Mouse (Mus musculus): ENCODE results near the gene Marf1. TPM values are rescaled to one million over a fixed set of nuclear protein-coding genes. Genes with fewer than 3 reads are reported as not detected.
"Not testable (repeated sequence)": the region's sequence is repeated elsewhere in the genome, so short reads cannot be mapped to it uniquely, and the experiment has no call there.

Gene Marf1
- polyA plus RNA-seq, 1 experiment from 2014 or later, result 16.1 TPM

DNA sequence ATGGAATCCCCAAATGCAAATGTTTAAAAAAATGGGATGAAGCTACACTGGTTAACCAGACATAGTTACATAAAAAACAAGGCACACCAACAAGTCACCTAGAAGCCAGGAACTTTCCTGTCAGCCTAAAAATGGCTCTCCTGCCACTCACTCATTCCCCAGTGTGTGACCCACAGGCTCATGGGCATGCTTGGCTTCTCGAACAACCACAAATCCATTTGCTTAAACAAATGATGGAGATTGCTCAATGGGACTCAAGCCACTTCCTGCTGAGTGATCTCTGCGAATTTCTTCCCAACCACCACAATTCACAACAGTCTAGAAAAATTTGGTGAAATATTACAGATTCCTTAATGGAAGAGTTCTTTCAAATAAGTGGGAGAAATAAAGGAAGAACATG lies 52.2 kb downstream of the Marf1 start:
- Histone ChIP-seq H3K27ac (replicated peaks) (no peak overlapping the region), H3K36me3 (peaks cover 66% of the 10 kb centered on the region), H3K27me3 (no peaks in the 10 kb centered on the region), H3K4me3 (no peak overlapping the region), H3K4me2 (replicated peaks) (no peak overlapping the region), H3K9me3 (no peaks in the 10 kb centered on the region), H3K9ac (replicated peaks) (no peak overlapping the region), H3K4me1 (no peaks in the 10 kb centered on the region)
- 87% methylated on average over 2 of the region's 2 CpGs for WGBS
- ATAC-seq (ENCODE audit: low FRiP score, low read depth), result no peak

DNA sequence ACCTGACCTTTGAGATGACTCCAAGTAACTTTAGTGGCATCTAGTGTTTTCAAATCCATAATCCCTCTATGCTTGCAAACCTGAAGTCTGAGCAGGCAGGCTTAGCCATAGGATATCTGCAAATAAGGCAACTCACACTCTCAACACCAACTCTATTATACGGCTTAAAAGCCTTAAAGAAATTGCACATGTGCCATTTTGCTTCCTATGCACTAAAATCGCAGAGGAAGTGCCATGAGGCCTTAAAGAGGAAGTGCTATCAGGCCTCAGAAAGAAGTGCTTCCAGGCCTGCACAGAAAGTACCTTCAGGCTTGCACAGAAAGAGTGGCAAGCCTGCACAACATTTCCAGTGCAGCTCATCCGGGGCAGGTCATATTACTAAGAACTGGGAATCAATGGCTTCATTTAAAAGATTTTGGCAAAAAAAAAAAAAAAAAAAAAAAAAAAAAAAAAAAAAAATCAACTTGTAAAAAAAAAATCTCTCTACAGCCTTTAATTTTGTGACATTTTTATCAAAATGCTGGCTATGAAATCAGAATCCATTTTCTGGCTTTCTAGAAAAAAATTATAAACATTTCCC lies 53.4 kb downstream of the Marf1 start:
- Histone ChIP-seq H3K4me2 (replicated peaks) (no peak overlapping the region), H3K4me3 (no peak overlapping the region), H3K4me1 (no peaks in the 10 kb centered on the region), H3K27ac (replicated peaks) (no peak overlapping the region), H3K9ac (replicated peaks) (no peak overlapping the region), H3K27me3 (no peaks in the 10 kb centered on the region), H3K9me3 (no peaks in the 10 kb centered on the region), H3K36me3 (peaks cover 58% of the 10 kb centered on the region)
- 88% methylated on average over 3 of the region's 3 CpGs for WGBS
- no peak for ATAC-seq (ENCODE audit: low FRiP score, low read depth)

DNA sequence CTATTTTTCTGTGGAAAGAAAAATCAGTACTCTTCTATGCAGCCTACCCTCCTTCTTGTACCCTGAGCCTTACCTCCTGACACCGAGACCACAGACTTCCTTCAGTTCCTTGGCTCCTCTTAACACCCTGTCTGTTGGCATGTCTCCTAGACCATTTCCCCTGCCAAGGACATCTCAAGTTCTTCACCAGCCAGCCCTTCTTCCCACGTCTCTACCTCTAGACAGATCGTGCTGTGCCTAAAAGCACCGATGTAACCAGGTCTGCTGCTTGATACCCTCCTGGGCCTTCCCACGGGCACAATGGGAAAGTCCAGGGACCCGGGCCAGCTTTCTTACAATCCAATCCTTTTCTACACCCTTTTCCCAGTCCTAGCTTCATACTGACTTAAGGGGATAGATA lies 57.3 kb downstream of the Marf1 start:
- Histone ChIP-seq H3K4me2 (replicated peaks) (no peak overlapping the region), H3K9me3 (no peaks in the 10 kb centered on the region), H3K27ac (replicated peaks) (no peak overlapping the region), H3K27me3 (no peaks in the 10 kb centered on the region), H3K4me1 (no peaks in the 10 kb centered on the region), H3K9ac (replicated peaks) (no peak overlapping the region), H3K36me3 (peaks cover 24% of the 10 kb centered on the region), H3K4me3 (no peak overlapping the region)
- 91% methylated on average over 6 of the region's 6 CpGs for WGBS
- ATAC-seq (ENCODE audit: low FRiP score, low read depth), result no peak

DNA sequence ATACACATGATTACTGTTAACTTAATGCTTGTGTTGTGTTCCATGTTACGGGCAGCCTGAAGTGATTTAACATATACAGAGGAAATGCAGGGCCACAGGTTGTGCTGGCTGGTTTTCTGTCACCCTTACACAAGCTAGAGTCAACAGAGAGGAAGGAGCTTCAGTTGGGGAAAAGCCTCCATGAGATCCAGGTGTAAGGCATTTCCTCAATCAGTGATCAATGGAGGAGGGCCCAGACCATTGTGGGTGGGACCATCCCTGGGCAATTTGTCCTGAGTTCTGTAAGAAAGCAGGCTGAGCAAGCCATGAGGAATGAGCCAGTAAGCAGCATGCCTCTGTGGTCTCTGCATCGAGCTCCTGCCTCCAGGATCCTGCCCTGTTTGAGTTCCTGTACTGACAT lies 71.4 kb downstream of the Marf1 start:
- ATAC-seq (ENCODE audit: low FRiP score, low read depth), result no peak
- no peaks in the 10 kb centered on the region for H3K27me3 ChIP-seq
- no peaks in the 10 kb centered on the region for H3K9me3 ChIP-seq
- no peak overlapping the region for H3K27ac ChIP-seq (replicated peaks)
- H3K4me3 ChIP-seq, result no peak overlapping the region
- no peak overlapping the region for H3K9ac ChIP-seq (replicated peaks)
- H3K4me1 ChIP-seq, result no peaks in the 10 kb centered on the region
- WGBS, result 71% methylated on average over 2 of the region's 2 CpGs
- H3K4me2 ChIP-seq (replicated peaks), result no peak overlapping the region
- H3K36me3 ChIP-seq, result peaks cover 13% of the 10 kb centered on the region; the same call in 1 of the 2 replicates

GRCm38 (mm10) chr16:14089296-14089695 lies 73.9 kb downstream of the Marf1 start:
- H3K36me3 ChIP-seq, result peaks cover 12% of the 10 kb centered on the region; the same call in 1 of the 2 replicates
- no peaks in the 10 kb centered on the region for H3K4me1 ChIP-seq
- no peak overlapping the region for H3K9ac ChIP-seq (replicated peaks)
- no peak overlapping the region for H3K4me3 ChIP-seq
- no peak for ATAC-seq (ENCODE audit: low FRiP score, low read depth)
- no peak overlapping the region for H3K4me2 ChIP-seq (replicated peaks)
- H3K9me3 ChIP-seq, result no peaks in the 10 kb centered on the region
- WGBS, result 93% methylated on average over 3 of the region's 3 CpGs
- H3K27me3 ChIP-seq, result no peaks in the 10 kb centered on the region
- H3K27ac ChIP-seq (replicated peaks), result no peak overlapping the region

DNA sequence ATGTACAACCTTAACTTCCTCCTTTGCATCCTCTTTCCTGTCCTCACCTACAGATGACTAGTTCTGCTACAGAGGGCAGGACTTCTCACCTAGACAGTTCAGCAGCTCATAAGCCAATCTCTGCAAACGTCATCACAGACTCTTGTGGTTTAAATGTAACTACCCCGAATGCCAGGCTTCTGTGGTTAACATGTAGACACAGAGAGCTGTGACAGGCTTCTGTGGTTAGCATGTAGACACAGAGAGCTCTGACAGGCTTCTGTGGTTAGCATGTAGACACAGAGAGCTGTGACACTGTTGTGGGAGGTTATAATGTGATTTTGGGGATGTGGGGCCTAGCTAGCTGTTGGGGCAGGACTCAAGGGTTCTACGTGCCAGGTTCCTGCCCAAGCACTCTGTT lies 74.9 kb downstream of the Marf1 start:
- no peak for ATAC-seq (ENCODE audit: low FRiP score, low read depth)
- 78% methylated on average over 3 of the region's 3 CpGs for whole genome bisulfite sequencing

DNA sequence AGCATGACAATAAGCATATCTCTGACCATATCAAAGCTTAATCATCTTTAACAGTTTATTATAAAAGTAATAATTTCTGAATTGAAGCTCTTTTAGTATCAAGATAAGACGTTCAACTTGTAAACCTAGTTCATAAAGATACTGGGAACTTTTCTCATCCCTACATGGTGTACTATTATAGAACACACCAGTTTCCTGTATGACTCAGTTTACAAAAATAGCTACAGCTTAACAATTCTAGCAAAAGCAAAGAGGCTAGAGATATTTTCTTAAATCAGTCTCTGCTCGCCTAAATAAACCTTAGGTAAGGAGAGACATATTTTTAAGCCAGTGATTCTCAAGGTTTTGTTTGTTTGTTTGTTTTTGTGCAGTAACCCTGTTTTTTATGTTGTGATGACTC lies 80.2 kb downstream of the Marf1 start:
- H3K9me3 ChIP-seq, result no peaks in the 10 kb centered on the region
- H3K27me3 ChIP-seq, result no peaks in the 10 kb centered on the region
- no peak overlapping the region for H3K27ac ChIP-seq (replicated peaks)
- no peak overlapping the region for H3K9ac ChIP-seq (replicated peaks)
- no peak overlapping the region for H3K4me2 ChIP-seq (replicated peaks)
- 89% methylated on average over 2 of the region's 2 CpGs for WGBS
- no peak for ATAC-seq (ENCODE audit: low FRiP score, low read depth)
- no peaks in the 10 kb centered on the region for H3K36me3 ChIP-seq
- H3K4me1 ChIP-seq, result no peaks in the 10 kb centered on the region
- H3K4me3 ChIP-seq, result no peak overlapping the region

More for the DNA sequence above, 74.9 kb downstream of the Marf1 start:
- Histone ChIP-seq H3K27ac (replicated peaks) (no peak overlapping the region), H3K4me1 (no peaks in the 10 kb centered on the region), H3K4me2 (replicated peaks) (no peak overlapping the region), H3K4me3 (no peak overlapping the region), H3K27me3 (no peaks in the 10 kb centered on the region), H3K9ac (replicated peaks) (no peak overlapping the region), H3K36me3 (0 out of 2 replicates have a peak, but pooled peaks cover 4% of the 10 kb centered on the region), H3K9me3 (no peaks in the 10 kb centered on the region)

DNA sequence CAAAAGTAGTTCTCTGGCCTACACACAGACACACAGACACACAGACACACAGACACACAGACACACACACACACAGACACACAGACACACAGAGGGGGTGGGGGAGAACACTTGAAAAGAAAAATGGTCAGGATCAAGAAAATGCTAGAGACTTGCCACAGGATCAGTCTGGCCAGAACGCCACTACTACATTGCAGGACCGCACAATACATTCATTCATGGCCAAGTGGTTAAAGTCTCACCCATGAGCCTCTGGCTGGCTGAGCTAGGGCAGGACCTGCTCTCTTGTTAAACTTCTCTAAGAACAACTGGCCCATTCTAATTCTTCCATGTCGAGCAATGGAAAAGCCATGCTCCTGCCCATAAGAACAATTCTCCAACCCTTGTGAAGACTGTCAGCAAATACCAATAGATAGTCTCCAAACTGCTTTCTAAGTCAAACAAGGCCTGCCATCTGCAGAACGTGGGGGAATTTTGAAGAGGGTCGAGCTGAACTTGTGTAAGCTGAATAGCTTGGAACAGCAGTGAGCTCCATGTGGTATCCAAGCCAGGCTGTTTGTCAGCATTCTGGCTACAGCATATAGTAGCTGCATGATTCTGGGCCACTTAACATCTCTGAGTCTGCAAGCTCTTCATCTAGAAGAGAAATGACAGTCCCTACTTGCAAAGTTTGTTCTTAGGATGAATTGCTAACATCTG lies 92.5 kb downstream of the Marf1 start:
- 76% methylated on average over 5 of the region's 5 CpGs for WGBS

DNA sequence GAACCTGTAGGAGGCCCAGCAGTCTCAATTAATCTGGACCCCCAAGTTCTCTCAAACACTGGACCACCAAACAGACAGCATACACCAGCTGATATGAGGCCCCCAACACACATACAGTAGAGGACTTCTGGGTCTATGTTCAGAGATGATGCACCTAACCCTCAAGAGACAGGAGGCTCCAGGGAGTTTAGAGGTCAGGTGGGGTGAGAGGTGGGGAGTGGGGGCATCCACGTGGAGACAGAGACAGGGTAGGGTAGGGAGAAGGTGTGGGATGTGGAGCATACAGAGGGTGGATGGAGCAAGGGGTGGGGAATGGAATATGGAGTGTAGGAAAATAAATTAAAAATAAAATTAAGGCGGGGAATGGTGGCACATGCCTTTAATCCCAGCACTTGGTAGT lies 94.5 kb downstream of the Marf1 start:
- H3K27ac ChIP-seq (replicated peaks); ATAC-seq (ENCODE audit: low FRiP score, low read depth); H3K9ac ChIP-seq (replicated peaks): not testable (repeated sequence)

More for the DNA sequence above, 92.5 kb downstream of the Marf1 start:
- Histone ChIP-seq H3K9ac (replicated peaks) (no peak overlapping the region), H3K36me3 (no peaks in the 10 kb centered on the region), H3K4me3 (no peak overlapping the region), H3K27me3 (no peaks in the 10 kb centered on the region), H3K4me1 (peaks cover 7% of the 10 kb centered on the region; the same call in 1 of the 2 replicates), H3K9me3 (no peaks in the 10 kb centered on the region), H3K27ac (replicated peaks) (no peak overlapping the region), H3K4me2 (replicated peaks) (no peak overlapping the region)
- no peak for ATAC-seq (ENCODE audit: low FRiP score, low read depth)

GRCm38 (mm10) chr16:14066571-14066970 lies 96.6 kb downstream of the Marf1 start:
- H3K4me2 ChIP-seq (replicated peaks); H3K9ac ChIP-seq (replicated peaks); H3K9me3 ChIP-seq; H3K4me3 ChIP-seq; H3K4me1 ChIP-seq; ATAC-seq (ENCODE audit: low FRiP score, low read depth); H3K36me3 ChIP-seq; H3K27me3 ChIP-seq; H3K27ac ChIP-seq (replicated peaks): not testable (repeated sequence)
- WGBS, result 88% methylated on average over 4 of the region's 4 CpGs

More for the DNA sequence above, 94.5 kb downstream of the Marf1 start:
- 76% methylated on average over 2 of the region's 2 CpGs for whole genome bisulfite sequencing
- not testable (repeated sequence) for H3K4me3 ChIP-seq; H3K4me2 ChIP-seq (replicated peaks); H3K4me1 ChIP-seq; H3K36me3 ChIP-seq; H3K27me3 ChIP-seq; H3K9me3 ChIP-seq

DNA sequence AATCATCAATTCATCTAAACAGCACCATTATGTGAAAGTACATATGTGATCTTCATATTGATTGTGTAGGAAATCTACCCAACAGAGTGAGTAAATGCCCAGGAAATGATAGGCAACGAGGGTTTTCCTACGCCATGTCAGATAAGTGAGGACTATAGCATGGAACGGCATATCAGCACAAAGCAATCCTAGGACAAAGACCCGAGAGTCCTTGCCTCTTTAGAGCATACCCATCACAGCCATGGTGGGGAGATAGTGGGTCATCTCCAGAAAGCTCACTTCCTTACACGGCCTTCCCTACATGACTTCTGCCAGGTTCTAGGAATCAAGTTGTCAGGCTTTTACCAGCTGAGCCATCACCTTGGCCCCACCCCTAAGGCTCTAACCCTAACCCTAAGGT lies 103.3 kb downstream of the Marf1 start:
- Histone ChIP-seq H3K9ac (replicated peaks) (no peak overlapping the region), H3K4me3 (no peak overlapping the region), H3K27ac (replicated peaks) (no peak overlapping the region), H3K36me3 (no peaks in the 10 kb centered on the region), H3K27me3 (no peaks in the 10 kb centered on the region), H3K4me1 (peaks cover 20% of the 10 kb centered on the region), H3K9me3 (no peaks in the 10 kb centered on the region), H3K4me2 (replicated peaks) (no peak overlapping the region)
- WGBS, result 84% methylated on average over 5 of the region's 5 CpGs
- ATAC-seq (ENCODE audit: low FRiP score, low read depth), result no peak
